Mouse (Mus musculus): ENCODE measurements around the gene Galnt17. TPM values are rescaled to one million over a fixed set of nuclear protein-coding genes. Genes with fewer than 3 reads are reported as not detected.

Galnt17 gene
- total and polyA plus RNA-seq, 3 experiments: 2.0 to 4.6 (median 3.8) TPM

DNA sequence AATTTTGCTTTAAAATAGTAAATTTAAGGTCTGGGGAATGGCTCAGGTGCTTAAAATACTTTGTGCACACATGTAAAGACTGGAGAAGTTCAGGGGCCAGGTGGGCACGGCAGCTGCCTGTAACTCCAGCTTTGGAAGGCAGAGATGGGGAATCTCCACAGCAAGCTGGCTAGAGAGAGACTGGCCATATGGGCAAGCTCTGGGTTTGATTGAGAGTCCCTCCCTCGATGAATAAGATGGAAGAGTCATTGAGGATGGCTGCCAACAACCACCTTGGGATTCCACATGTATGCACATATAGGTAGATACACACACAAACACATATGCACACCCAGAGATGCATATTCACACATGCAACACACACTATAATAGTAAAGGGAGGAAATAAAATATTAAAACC is 42.0 kb downstream of the Galnt17 start:
- Histone ChIP-seq H3K4me1 (ENCODE audit: control insufficient read depth, insufficient read depth, low read length) (peaks cover 3% of the 10 kb centered on the region; the same call in 1 of the 2 replicates), H3K36me3 (ENCODE audit: control insufficient read depth, insufficient read depth, low read length) (no peaks in the 10 kb centered on the region), H3K27me3 (ENCODE audit: control insufficient read depth, insufficient read depth, low read length) (no peaks in the 10 kb centered on the region), H3K9ac (ENCODE audit: low read depth, low read length) (no peak overlapping the region), H3K4me3 (no peak overlapping the region), H3K27ac (no peak overlapping the region), H3K79me2 (replicated peaks; ENCODE audit: control insufficient read depth, insufficient read depth, low read length) (no peaks in the 10 kb centered on the region)
- TF ChIP-seq CTCF (IDR thresholded peaks at IDR 0.05) (no peak), EP300 (IDR thresholded peaks at IDR 0.05; ENCODE audit: insufficient read depth, low read depth, low read length) (no peak), POLR2A (IDR thresholded peaks at IDR 0.05; ENCODE audit: insufficient read depth, low read depth, low read length) (no peak)
- intact Hi-C loops (cut with DNase I): loop anchor here (10.0 kb wide), 1 partner anchor 81 kb away; no protein-coding TSS in a partner anchor
- DNase-seq: no peak
- 58% methylated on average over 2 of the region's 2 CpGs for WGBS

DNA sequence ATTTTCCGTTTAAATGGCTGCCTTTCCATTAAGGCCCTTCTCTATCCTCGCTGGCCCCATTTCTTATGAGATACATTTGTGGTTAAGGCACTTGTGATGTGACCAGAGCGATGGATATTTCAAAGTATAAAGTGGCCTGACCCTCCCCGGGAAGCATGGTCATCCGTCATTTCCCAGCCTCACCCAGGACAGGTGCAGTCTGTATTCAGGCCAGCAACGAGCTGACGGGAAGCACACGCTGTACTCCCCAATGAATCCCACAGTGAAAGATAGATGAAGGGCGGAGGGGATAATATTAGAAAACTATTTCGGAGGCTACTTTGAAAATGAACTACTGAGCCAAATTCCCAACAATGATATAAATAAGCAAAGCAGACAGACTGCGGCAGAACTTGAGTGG is 44.2 kb downstream of the Galnt17 start:
- Histone ChIP-seq H3K4me1 (ENCODE audit: control insufficient read depth, insufficient read depth, low read length) (peaks cover 3% of the 10 kb centered on the region; the same call in 1 of the 2 replicates), H3K9ac (ENCODE audit: low read depth, low read length) (no peak overlapping the region; the same call in 1 of the 2 replicates), H3K27me3 (ENCODE audit: control insufficient read depth, insufficient read depth, low read length) (no peaks in the 10 kb centered on the region), H3K36me3 (ENCODE audit: control insufficient read depth, insufficient read depth, low read length) (no peaks in the 10 kb centered on the region), H3K79me2 (replicated peaks; ENCODE audit: control insufficient read depth, insufficient read depth, low read length) (no peaks in the 10 kb centered on the region), H3K4me3 (no peak overlapping the region), H3K27ac (peak overlapping the region; percentile 70)
- TF ChIP-seq CTCF (IDR thresholded peaks at IDR 0.05): no peak
- peak; percentile 80 for TF ChIP-seq EP300 (IDR thresholded peaks at IDR 0.05; ENCODE audit: insufficient read depth, low read depth, low read length)
- intact Hi-C loops (cut with DNase I): loop anchor here (10.0 kb wide), 1 partner anchor 79 kb away; no protein-coding TSS in a partner anchor
- WGBS: 60% methylated on average over 11 of the region's 11 CpGs
- peak in 1 of 2 experiments; percentile 33 for DNase-seq

DNA sequence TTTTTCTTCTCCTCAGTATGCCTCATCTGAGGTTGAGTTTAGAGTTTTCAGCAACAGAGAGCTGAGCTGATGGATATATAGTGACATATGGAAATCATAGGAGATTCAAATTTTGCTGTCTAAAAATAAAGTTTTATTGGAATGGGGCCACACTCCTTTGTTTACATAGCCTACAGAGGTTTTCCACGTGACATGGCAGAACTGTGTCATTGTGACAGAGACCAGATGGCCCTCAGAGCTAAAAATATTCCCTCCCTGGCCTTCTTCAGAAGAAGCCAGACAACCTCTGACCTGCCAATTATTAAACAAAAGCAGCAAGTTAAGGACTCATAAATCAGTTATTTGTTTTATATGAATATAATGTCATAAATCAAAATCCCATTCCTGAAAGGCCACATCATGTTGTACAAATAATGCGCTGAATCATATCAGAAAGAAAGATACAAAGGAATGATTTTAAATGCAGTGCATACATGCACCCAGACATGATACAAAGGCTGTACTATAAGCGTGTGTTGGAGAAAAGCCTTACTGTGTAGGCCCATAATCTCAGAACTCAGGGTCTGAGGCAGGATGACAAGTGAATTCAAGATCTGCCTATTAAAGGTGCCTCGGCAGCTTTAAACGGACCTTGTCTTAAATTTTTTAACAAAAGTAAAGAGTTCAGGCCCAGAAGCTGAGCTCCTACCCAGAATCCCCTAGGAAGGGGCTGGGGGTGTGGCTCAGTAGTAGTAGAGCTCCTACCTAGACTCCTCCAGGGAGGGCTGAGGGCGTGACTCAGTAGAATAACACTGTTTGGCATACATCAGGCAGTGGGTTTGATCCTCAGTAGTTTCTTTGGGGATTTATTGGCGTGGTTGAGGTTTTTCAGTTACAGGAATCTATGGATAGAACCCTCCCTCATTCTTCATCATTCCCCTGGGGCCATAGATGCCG is 57.3 kb downstream of the Galnt17 start:
- peak; percentile 67; the same call in 1 of the 2 replicates for TF ChIP-seq EP300 (IDR thresholded peaks at IDR 0.05; ENCODE audit: insufficient read depth, low read depth, low read length)
- TF ChIP-seq CTCF (IDR thresholded peaks at IDR 0.05): no peak
- DNase-seq: peak in 1 of 2 experiments; percentile 58
- Histone ChIP-seq H3K4me1 (ENCODE audit: control insufficient read depth, insufficient read depth, low read length) (peaks cover 5% of the 10 kb centered on the region; the same call in 1 of the 2 replicates), H3K79me2 (replicated peaks; ENCODE audit: control insufficient read depth, insufficient read depth, low read length) (no peaks in the 10 kb centered on the region), H3K4me3 (no peak overlapping the region), H3K9ac (ENCODE audit: low read depth, low read length) (no peak overlapping the region; the same call in 1 of the 2 replicates), H3K27me3 (ENCODE audit: control insufficient read depth, insufficient read depth, low read length) (no peaks in the 10 kb centered on the region), H3K36me3 (ENCODE audit: control insufficient read depth, insufficient read depth, low read length) (peaks cover 4% of the 10 kb centered on the region; the same call in 1 of the 2 replicates), H3K27ac (peak overlapping the region; percentile 89)
- WGBS: 51% methylated on average over 8 of the region's 8 CpGs
- intact Hi-C loops (cut with DNase I): loop anchor here (2.0 kb wide), 1 partner anchor 56 kb away; no protein-coding TSS in a partner anchor

DNA sequence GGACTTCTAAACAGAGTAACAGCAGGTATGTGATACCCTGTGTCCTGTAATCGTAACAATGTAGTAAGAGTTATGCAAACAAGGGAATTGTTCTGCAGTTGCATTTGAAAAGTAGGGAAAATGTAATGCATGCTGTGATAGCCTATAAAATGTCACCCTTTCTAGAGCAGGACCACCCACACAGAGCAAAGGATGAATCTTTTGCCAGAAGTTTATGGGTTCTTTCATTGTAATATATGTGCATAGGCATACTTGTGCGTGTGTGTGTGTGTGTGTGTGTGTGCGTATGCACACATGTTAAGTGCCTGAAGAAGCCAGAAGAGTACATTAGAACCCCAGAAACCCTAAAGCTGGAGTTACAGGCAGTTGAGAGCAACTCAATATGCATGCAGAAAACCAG is 59.9 kb downstream of the Galnt17 start:
- Histone ChIP-seq H3K4me3 (no peak overlapping the region), H3K9ac (ENCODE audit: low read depth, low read length) (no peak overlapping the region), H3K27ac (no peak overlapping the region), H3K4me1 (ENCODE audit: control insufficient read depth, insufficient read depth, low read length) (peaks cover 3% of the 10 kb centered on the region; the same call in 1 of the 2 replicates), H3K79me2 (replicated peaks; ENCODE audit: control insufficient read depth, insufficient read depth, low read length) (no peaks in the 10 kb centered on the region), H3K36me3 (ENCODE audit: control insufficient read depth, insufficient read depth, low read length) (peaks cover 4% of the 10 kb centered on the region; the same call in 1 of the 2 replicates), H3K27me3 (ENCODE audit: control insufficient read depth, insufficient read depth, low read length) (no peaks in the 10 kb centered on the region)
- 95% methylated on average over 3 of the region's 3 CpGs for WGBS
- no peak for DNase-seq
- intact Hi-C loops (cut with DNase I): no loop called here
- no peak for TF ChIP-seq POLR2A (IDR thresholded peaks at IDR 0.05; ENCODE audit: insufficient read depth, low read depth, low read length)
- TF ChIP-seq CTCF (IDR thresholded peaks at IDR 0.05): no peak
- TF ChIP-seq EP300 (IDR thresholded peaks at IDR 0.05; ENCODE audit: insufficient read depth, low read depth, low read length): no peak

- Histone ChIP-seq H3K4me1 (ENCODE audit: control insufficient read depth, insufficient read depth, low read length) (peaks cover 3% of the 10 kb centered on the region; the same call in 1 of the 2 replicates), H3K9ac (ENCODE audit: low read depth, low read length) (no peak overlapping the region), H3K27me3 (ENCODE audit: control insufficient read depth, insufficient read depth, low read length) (no peaks in the 10 kb centered on the region), H3K27ac (no peak overlapping the region), H3K36me3 (ENCODE audit: control insufficient read depth, insufficient read depth, low read length) (peaks cover 4% of the 10 kb centered on the region; the same call in 1 of the 2 replicates), H3K79me2 (replicated peaks; ENCODE audit: control insufficient read depth, insufficient read depth, low read length) (no peaks in the 10 kb centered on the region), H3K4me3 (no peak overlapping the region)
- WGBS: 97% methylated on average over 6 of the region's 6 CpGs
- intact Hi-C loops (cut with DNase I): no loop called here
- no peak for TF ChIP-seq EP300 (IDR thresholded peaks at IDR 0.05; ENCODE audit: insufficient read depth, low read depth, low read length)
- no peak for TF ChIP-seq CTCF (IDR thresholded peaks at IDR 0.05)
- no peak for TF ChIP-seq POLR2A (IDR thresholded peaks at IDR 0.05; ENCODE audit: insufficient read depth, low read depth, low read length)
- no peak for DNase-seq
Observed at GRCm38 (mm10) chr5:131246591-131246990, 61.7 kb downstream of the Galnt17 start.

GRCm38 (mm10) chr5:131241689-131242088 is 66.6 kb downstream of the Galnt17 start:
- WGBS: 65% methylated on average over 4 of the region's 4 CpGs
- Histone ChIP-seq H3K4me1 (ENCODE audit: control insufficient read depth, insufficient read depth, low read length) (no peaks in the 10 kb centered on the region), H3K27ac (no peak overlapping the region), H3K27me3 (ENCODE audit: control insufficient read depth, insufficient read depth, low read length) (no peaks in the 10 kb centered on the region), H3K4me3 (no peak overlapping the region), H3K79me2 (replicated peaks; ENCODE audit: control insufficient read depth, insufficient read depth, low read length) (no peaks in the 10 kb centered on the region), H3K9ac (ENCODE audit: low read depth, low read length) (no peak overlapping the region), H3K36me3 (ENCODE audit: control insufficient read depth, insufficient read depth, low read length) (no peaks in the 10 kb centered on the region)
- intact Hi-C loops (cut with DNase I): no loop called here
- no peak for DNase-seq
- TF ChIP-seq EP300 (IDR thresholded peaks at IDR 0.05; ENCODE audit: insufficient read depth, low read depth, low read length) (no peak), POLR2A (IDR thresholded peaks at IDR 0.05; ENCODE audit: insufficient read depth, low read depth, low read length) (no peak), CTCF (IDR thresholded peaks at IDR 0.05) (no peak)
